Mouse (Mus musculus): ENCODE measurements around the gene Ngef.

GRCm38 (mm10) chr1:87608416-87609046, 34.9 kb upstream of the Ngef start:
- TF ChIP-seq GATA1 (IDR thresholded peaks at IDR 0.05; ENCODE audit: low read length), result no peak
- TF ChIP-seq TAL1 (IDR thresholded peaks at IDR 0.05; ENCODE audit: low read length), result no peak

Data from erythroblast, embryonic 14.5 days (primary cell).